Mouse (Mus musculus): Measurements from ENCODE around the gene Tmem199.
A peak's percentile ranks its signal among the peaks of the same experiment; 100 is the strongest.

Tmem199 gene

GRCm38 (mm10) chr11:78524838-78525237 lies 12.9 kb upstream of the Tmem199 start:
- no peak for DNase-seq (ENCODE audit: low spot score)

GRCm38 (mm10) chr11:78523241-78523955 lies 11.4 kb upstream of the Tmem199 start:
- DNase-seq (ENCODE audit: low spot score): no peak

DNA sequence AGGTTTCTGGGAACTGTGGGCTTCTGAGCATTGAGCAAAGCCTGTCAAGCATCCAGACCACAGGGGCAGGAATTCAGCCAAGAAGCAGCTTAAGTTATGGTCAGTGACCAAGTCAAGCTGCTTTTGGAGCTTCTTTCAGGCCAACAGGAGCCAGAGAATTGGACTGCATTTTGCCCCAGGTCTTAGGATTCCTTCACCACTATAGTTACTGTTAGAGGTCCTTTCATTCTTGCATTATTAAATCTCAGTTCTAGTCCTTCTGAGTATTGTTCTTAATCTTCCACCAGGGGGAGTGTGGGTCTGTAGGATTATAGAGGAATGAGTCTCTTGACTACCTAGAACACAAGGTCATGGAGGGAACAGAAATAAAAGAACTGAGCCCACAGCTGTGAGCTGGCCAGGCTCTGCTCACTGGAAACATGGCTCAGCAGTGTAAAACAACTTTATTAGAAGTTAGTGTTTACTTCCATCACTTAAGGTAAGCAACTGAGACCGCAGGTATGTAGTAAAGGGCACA lies 10.6 kb upstream of the Tmem199 start:
- DNase-seq (ENCODE audit: low spot score): no peak

GRCm38 (mm10) chr11:78521880-78522279 lies 9.9 kb upstream of the Tmem199 start:
- DNase-seq (ENCODE audit: low spot score): no peak

DNA sequence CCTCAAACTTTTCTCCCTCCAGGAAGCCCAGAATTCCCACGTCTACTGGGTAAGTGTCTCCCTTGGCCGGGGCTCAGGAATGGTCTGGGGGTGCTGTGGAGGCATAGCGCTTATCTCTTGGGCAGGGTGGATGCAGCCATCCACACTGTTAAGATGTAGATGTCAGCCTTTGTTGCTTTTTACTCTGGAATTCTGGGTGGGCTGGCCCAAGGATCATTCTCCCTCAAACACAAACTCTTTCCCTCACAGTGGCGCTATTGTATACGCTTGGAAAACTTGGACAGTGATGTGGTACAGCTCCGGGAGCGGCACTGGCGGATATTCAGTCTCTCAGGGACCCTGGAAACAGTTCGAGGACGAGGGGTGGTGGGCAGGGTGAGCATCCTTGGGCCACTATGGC lies 7.0 kb upstream of the Tmem199 start:
- DNase-seq (ENCODE audit: low spot score): no peak

GRCm38 (mm10) chr11:78515549-78516325 lies 3.8 kb upstream of the Tmem199 start:
- no peak for DNase-seq (ENCODE audit: low spot score)

DNA sequence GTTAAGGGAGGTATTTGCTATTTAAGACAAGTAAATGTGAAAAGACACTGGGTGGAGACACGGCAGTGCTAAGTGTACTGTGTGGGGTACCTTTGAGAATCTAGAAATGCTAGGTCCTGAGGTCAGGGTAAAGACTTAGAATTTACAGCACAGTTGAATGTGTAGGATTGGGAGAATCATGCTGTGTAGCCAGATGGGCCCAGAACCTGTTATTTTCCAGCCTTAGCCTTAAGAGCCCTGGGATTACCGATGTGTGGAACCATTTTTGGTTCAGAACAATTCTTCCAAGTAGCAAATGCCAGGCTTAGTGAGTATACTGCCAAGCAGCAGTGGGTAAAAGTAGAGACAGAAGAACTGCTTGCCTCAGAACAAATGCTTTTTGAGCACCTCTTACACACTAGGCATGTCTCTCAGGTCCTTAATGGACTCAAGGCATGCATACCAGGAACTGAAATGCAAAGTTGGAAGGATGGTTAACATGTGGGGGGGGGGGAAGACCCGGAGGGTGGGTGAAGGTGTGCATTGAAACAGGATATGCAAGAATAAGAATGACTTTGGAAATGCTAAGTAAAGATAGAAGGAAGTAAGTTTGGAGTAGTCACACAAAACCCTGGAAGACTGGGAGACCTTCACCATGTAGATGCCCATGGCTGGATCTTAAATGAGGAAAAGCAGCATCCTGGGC lies 1.3 kb upstream of the Tmem199 start:
- no peak for DNase-seq (ENCODE audit: low spot score)

DNA sequence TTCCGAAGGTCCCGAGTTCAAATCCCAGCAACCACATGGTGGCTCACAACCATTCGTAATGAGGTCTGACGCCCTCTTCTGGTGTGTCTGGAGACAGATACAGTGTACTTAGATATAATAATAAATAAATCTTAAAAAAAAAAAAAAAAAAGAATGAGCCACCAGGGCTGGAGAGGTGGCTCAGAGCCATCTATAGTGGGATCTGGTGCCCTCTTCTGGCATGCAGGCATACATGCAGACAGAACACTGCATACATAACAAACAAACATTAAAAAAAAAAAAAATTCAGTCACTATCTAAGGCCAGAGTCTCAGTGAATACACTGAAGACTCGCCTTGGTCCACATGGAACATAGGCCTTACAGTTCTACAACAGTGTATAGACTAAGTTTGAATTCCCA lies 2.8 kb downstream of the Tmem199 start:
- DNase-seq (ENCODE audit: low spot score): no peak

DNA sequence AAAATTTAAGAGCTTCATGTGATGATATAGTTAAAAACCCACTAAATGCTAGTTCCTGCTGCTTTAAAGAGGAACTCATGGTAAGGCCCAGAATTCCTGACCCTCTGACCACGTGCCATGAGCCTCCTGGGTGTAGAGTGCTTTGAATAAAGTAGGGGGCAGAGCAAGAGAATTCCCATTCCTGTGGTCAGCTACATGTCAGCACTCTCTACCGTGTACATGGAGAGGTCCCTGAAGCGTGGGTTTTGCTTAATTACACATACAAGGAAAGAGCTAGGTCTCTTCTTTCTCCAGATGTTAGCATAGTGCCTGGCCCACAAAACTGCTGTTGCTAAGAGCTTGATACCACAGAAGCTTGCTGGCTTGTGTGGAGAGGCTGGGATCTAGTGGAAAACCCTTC lies 6.5 kb downstream of the Tmem199 start:
- DNase-seq (ENCODE audit: low spot score): no peak

- no peak for DNase-seq (ENCODE audit: low spot score)
Measured at GRCm38 (mm10) chr11:78502909-78503650, 8.9 kb downstream of the Tmem199 start, which contains the start of gene Sebox. Gene Sebox, plus strand, starts transcription at chr11:78503447.

- no peak for DNase-seq (ENCODE audit: low spot score)
Measured at GRCm38 (mm10) chr11:78501529-78501928, 10.4 kb downstream of the Tmem199 start.

DNA sequence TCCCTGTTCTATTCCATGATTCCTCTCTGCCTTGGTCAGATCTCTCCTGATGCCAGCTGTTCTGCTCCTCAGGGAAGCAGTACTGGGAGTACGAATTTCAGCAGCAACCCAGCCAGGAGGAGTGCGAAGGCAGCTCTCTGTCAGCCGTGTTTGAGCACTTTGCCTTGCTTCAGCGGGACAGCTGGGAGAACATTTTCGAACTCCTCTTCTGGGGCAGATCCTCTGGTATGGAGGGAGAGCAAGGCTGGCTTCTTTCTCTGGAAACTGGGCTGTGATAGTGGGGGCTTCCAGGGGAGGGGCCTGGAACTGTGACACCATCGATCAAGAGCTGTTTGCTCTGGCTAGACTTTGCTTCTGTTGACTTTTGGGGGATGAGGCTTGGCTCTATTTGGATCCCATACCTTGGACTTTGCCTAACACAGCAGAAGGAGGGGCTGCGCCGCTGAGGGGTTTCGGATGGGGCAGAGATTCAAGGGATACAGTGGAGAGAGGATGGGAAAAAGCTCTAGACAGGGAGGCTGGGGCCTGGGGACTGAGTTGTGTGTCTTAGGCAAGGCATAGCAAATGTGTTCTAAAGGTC lies 11.3 kb downstream of the Tmem199 start:
- DNase-seq (ENCODE audit: low spot score): peak; percentile 70

GRCm38 (mm10) chr11:78499543-78499942 lies 12.4 kb downstream of the Tmem199 start:
- no peak for DNase-seq (ENCODE audit: low spot score)

DNA sequence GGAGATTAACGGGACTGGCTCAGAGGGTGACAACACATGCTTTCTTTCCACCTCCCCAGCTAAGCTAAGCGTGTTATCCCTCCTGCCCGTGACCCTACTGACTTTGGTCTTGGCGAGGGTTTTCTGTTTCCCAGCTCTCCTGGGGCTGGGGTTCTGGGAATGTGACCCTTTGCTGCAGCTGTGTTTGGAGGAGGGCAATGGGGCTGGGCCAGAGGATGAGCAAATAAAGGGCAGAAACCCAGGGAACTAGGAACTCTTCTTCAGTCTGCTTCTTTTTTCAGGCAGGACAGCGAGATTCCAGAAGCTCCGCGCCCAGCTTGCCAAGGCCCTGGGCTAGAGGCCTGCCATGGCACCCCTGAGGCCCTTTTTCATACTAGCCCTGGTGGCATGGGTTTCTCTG lies 13.0 kb downstream of the Tmem199 start, which contains the start of gene Vtn:
Gene Vtn (plus strand): TSS at position 88 of the 400 bp plus-strand sequence.
- no peak for DNase-seq (ENCODE audit: low spot score)

DNA sequence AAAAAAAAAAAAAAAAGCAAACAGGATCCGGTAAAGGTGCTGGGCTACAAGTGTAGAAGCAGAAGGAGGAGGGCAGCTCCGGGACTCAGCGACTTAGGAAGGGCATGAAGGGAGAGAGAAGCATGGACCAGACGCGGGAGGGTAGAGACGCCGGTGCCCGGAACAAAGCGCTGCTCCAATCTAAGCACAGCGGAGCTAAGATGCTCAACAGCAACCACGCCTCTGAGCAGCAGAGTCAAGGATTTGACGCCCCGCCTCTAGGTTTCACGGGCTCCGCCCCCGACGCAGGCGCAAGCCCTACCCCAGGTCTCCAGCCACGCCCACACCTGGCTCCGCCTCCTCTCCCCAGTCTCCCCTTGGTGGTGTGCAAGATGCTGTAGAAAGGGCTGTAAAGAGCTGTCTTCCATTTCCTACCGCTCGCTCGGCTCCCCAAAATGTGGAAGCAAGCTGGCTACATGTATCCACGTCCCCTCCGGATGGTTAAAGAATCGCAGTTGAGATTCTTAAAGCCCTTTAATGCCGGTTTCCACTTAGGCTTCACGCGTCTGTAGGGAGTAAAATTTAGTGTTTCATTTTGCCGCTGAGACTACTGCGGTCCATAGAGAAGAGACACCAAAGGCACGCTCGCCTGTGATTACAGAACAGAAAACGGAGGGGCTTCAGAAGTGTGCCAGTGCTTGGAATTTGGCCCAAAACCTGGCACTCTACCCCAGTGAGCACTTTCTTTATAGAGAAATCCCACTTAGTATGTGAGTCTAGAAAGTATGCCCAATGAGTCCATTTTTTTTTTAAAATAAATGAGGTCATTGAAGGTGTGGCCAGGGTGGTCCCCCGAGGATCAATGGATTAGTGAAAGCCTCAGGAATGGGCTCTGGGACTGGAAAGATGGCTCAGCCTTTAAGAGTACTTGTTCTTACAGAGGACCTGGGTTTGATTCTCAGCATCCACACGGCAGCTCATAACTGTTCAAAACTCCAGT lies 14.1 kb downstream of the Tmem199 start, which contains the start of gene Sarm1:
Gene Sarm1 (minus strand): TSS at position 211 of the 979 bp plus-strand sequence.
- DNase-seq (ENCODE audit: low spot score): peak; percentile 91

DNA sequence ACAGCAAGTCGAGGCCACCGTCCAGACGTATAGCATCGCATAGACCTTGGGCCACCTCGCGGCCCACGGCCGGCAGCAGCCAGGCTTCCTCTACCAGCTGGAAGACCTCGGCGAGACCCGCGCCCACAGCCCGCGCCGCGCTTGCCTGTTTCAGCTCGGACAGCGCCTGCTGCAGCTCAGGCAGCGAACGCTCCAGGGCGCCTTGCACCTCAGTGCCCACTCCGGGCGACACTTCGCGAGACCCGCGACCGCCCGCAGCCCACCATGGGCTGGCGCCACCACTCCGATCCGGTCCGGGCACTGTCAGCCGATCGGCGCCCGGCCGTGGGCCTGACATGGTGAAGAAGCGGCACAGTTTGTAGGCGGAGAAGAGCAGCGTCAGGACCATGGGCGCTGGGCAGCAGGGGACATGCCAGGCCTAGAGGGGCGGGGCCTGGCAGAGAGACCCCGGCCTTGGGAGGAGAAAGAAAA lies 14.9 kb downstream of the Tmem199 start:
- DNase-seq (ENCODE audit: low spot score): no peak

GRCm38 (mm10) chr11:78495904-78496303 lies 16.1 kb downstream of the Tmem199 start:
- DNase-seq (ENCODE audit: low spot score): no peak

DNA sequence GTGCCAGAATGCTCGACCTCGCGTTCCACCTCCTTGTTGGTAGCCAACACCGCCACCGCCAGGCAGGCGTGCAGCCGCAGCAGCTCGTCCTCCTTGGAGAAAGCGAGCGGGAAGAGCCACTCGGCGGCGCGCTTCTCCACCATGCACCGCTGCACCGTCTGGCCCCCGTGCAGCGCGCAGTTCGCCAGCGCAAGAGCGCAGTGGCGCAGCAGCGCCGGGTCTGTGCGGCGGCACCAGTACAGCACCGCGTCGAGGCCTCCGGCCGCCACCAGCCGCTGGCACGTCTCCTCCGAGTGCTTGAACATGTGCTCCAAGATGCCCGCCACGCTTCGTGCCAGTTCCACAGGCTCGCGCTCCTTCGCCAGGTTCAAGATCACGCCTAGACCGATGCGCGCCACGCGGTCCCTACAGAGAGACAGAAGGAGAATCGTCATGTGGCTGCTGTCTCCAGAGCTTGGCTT lies 21.2 kb downstream of the Tmem199 start:
- peak; percentile 48 for DNase-seq (ENCODE audit: low spot score)

DNA sequence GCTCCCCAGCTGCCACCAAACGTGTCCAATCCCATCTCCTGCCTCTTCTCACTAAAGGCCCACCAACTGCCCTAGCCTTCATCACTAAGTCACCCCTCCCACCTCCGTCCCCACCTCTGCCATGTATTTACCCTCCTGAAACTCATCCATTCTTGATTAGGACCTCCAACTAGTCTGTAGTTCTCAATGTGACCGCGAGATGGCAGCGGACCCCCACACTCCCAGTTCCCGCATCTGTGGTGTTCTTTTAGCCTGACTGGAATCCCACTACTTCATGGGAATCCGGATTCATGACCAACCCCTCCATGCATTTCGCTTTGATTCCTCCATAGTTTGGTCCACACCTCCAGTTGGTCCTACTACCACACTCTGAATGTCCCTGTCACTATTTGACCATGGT lies 23.8 kb downstream of the Tmem199 start:
- DNase-seq (ENCODE audit: low spot score): peak; percentile 57

DNA sequence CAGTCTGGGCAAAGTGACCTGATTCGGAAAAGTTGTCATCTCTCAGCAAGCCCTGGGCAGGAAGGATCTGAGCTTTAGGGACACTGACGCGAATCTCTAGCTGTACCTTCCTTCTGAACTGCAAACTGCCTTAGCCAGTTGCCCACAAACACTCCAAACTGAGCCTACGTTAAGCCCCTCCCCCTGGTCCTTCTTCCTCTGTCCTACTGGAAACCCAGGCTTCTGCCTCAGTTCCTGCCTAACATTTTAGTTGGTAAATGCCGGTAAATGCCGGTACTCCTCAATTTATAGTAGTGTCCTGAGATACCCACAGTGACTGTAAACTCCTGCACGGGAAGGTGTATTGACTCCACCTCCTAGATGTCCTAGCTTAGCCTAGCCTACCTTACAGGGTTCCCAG lies 28.3 kb downstream of the Tmem199 start:
- DNase-seq (ENCODE audit: low spot score): no peak

Measured in yolk sac, embryonic 10.5 days (tissue).